Mouse (Mus musculus): ENCODE results near the gene Hoxa3. TPM values are rescaled to one million over a fixed set of nuclear protein-coding genes. Genes with fewer than 3 reads are reported as not detected.

The Hoxa3 gene
- polyA plus RNA-seq, 1 experiment from 2014 or later, result 2.8 TPM

DNA sequence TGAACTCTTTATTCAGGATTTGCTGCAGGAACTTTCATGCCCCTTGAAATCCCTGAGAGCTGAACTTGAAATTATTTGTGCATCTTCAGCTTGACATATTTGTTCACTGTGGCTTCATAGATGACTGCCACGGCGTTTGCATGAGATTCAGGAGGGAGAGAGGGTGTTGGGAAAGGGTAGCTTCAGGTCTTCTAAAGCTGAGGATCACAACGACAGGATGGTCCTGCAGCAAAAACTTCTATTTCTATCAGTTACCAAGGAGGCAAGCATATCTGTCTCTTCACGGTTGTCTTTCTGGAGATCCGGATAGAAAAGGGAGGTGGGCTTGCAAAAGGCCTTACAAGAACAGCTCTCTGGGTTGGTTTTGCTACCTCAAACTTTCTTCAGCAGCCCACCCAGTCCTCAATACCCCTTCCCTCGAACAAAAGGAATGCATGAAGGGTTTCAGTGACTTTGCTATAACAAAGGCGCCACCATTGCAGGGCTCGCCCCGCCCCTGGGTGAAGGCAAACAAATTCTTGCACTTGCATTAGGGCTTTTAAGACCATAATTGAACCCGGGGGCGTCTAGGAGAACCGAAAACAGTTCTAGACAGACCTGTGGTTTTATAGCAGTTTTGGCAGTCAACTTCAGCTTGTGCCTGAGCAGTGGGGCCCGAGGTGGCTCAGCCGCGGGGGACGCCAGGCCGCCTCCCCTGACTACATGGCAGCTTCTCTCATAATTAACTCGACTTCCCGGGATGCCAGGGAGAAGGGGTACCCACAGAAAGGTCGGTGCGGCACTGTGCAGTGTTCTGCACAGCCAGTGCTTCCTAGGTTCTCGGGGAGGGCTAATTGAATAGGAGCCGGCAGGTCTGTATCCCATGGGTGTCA lies 34.9 kb upstream of the Hoxa3 start:
- H3K4me3 ChIP-seq (ENCODE audit: low read depth, low read length), result no peak overlapping the region
- no peak overlapping the region for H3K9ac ChIP-seq (ENCODE audit: low read depth, low read length)
- H3K4me2 ChIP-seq (ENCODE audit: low read depth, low read length), result no peak overlapping the region
- ATAC-seq (ENCODE audit: low read depth) (no peak), DNase-seq (ENCODE audit: low spot score) (no peak)
- H3K9me3 ChIP-seq (ENCODE audit: control insufficient read depth, low read length), result no peaks in the 10 kb centered on the region
- peaks cover 99% of the 10 kb centered on the region for H3K27me3 ChIP-seq (replicated peaks; ENCODE audit: control insufficient read depth, insufficient read depth, low read length)
- no peaks in the 10 kb centered on the region for H3K36me3 ChIP-seq (ENCODE audit: control insufficient read depth, insufficient read depth, low read length)
- 3% methylated on average over 23 of the region's 23 CpGs for WGBS
- no peak overlapping the region for H3K27ac ChIP-seq (replicated peaks; ENCODE audit: low read depth, low read length)
- H3K4me1 ChIP-seq (ENCODE audit: control insufficient read depth, insufficient read depth, low read length), result no peaks in the 10 kb centered on the region

DNA sequence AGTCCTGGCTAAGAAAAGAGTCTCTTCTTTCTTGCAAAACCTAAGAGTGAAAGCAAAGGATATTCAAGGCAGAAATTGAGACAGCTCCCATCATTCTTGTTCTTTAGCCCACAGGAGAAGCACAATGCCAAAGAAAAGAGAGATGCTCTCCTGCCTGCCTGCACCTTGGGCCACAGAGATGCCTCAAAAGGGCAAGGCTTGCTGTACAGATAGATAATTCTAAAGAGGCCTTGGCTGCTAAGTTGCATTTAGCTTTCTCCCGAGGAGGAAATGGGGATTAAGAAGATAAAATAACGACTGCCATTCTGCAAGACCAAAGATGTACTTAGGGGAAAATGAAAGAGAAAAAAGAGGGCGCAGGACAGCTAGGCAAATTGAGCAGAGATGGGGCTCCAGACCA lies 33.8 kb upstream of the Hoxa3 start:
- DNase-seq (ENCODE audit: low spot score) (no peak), ATAC-seq (ENCODE audit: low read depth) (no peak)
- Histone ChIP-seq H3K27me3 (replicated peaks; ENCODE audit: control insufficient read depth, insufficient read depth, low read length) (peaks cover 99% of the 10 kb centered on the region), H3K9ac (ENCODE audit: low read depth, low read length) (no peak overlapping the region), H3K4me2 (ENCODE audit: low read depth, low read length) (no peak overlapping the region), H3K4me3 (ENCODE audit: low read depth, low read length) (no peak overlapping the region), H3K9me3 (ENCODE audit: control insufficient read depth, low read length) (no peaks in the 10 kb centered on the region), H3K27ac (replicated peaks; ENCODE audit: low read depth, low read length) (no peak overlapping the region), H3K4me1 (ENCODE audit: control insufficient read depth, insufficient read depth, low read length) (no peaks in the 10 kb centered on the region), H3K36me3 (ENCODE audit: control insufficient read depth, insufficient read depth, low read length) (no peaks in the 10 kb centered on the region)
- WGBS, result 2% methylated on average over 3 of the region's 3 CpGs

DNA sequence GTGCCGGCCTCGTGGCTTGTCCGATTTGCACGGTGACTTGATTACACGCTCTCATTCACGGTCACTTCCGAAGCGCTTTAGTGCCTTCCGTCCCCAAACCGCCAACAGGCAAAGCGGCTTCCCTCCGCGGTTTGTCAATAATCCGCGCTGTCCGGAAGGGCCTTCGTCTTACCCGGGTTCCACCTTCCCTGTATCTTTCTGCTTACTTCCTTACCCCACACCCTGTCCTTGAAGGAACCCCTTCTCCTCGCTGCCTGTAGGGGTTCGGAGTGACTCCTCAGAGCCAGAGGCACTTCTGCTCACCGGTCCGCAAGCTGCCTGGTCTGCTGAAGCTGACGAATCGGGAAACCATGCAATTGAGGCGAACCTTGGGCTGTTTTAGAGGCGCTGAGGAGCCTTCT lies 33.3 kb upstream of the Hoxa3 start:
- no peak for ATAC-seq (ENCODE audit: low read depth)
- H3K27me3 ChIP-seq (replicated peaks; ENCODE audit: control insufficient read depth, insufficient read depth, low read length), result peaks cover 99% of the 10 kb centered on the region
- H3K27ac ChIP-seq (replicated peaks; ENCODE audit: low read depth, low read length), result no peak overlapping the region
- H3K4me3 ChIP-seq (ENCODE audit: low read depth, low read length), result 0 out of 2 replicates have a peak overlapping the region, but pooled peaks have one; percentile 0
- no peaks in the 10 kb centered on the region for H3K9me3 ChIP-seq (ENCODE audit: control insufficient read depth, low read length)
- WGBS, result under 1% methylated on average over 26 of the region's 26 CpGs
- DNase-seq (ENCODE audit: low spot score), result no peak
- no peak overlapping the region for H3K9ac ChIP-seq (ENCODE audit: low read depth, low read length)
- no peaks in the 10 kb centered on the region for H3K36me3 ChIP-seq (ENCODE audit: control insufficient read depth, insufficient read depth, low read length)
- no peak overlapping the region for H3K4me2 ChIP-seq (ENCODE audit: low read depth, low read length)
- H3K4me1 ChIP-seq (ENCODE audit: control insufficient read depth, insufficient read depth, low read length), result no peaks in the 10 kb centered on the region

DNA sequence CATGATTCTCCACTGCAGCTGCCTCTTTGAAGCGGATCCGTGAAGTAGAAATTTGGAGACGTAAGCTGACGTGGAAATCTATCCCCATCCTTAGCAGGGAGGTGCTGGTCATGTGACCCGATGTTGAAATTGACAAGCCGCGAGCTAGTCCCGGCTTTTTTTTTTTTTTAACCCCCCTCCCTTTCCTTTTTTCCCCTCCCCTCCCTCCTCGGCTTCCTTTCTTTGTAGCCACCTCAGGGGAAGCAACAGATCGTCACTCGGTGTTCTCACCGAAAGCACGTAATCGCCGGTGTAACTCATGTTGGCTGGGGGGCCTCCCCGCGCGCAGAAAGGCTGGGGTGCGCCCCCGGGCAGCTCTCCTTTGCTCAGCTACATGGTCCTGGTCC lies 32.6 kb upstream of the Hoxa3 start, which contains the start of gene Hoxa11:
TSS of gene Hoxa11 (minus strand) at position 54 of the 386 bp plus-strand sequence.
- Histone ChIP-seq H3K4me1 (ENCODE audit: control insufficient read depth, insufficient read depth, low read length) (no peaks in the 10 kb centered on the region), H3K36me3 (ENCODE audit: control insufficient read depth, insufficient read depth, low read length) (no peaks in the 10 kb centered on the region), H3K27me3 (replicated peaks; ENCODE audit: control insufficient read depth, insufficient read depth, low read length) (peaks cover 99% of the 10 kb centered on the region), H3K9me3 (ENCODE audit: control insufficient read depth, low read length) (no peaks in the 10 kb centered on the region), H3K4me3 (ENCODE audit: low read depth, low read length) (peak within 1 kb of the TSS; percentile 5; the same call in 1 of the 2 replicates), H3K27ac (replicated peaks; ENCODE audit: low read depth, low read length) (no peak within 1 kb of the TSS), H3K9ac (ENCODE audit: low read depth, low read length) (no peak within 1 kb of the TSS), H3K4me2 (ENCODE audit: low read depth, low read length) (0 out of 2 replicates have a peak within 1 kb of the TSS, but pooled peaks have one; percentile 6)
- ATAC-seq (ENCODE audit: low read depth), result no peak
- WGBS, result under 1% methylated on average over 20 of the region's 20 CpGs
- no peak for DNase-seq (ENCODE audit: low spot score)

DNA sequence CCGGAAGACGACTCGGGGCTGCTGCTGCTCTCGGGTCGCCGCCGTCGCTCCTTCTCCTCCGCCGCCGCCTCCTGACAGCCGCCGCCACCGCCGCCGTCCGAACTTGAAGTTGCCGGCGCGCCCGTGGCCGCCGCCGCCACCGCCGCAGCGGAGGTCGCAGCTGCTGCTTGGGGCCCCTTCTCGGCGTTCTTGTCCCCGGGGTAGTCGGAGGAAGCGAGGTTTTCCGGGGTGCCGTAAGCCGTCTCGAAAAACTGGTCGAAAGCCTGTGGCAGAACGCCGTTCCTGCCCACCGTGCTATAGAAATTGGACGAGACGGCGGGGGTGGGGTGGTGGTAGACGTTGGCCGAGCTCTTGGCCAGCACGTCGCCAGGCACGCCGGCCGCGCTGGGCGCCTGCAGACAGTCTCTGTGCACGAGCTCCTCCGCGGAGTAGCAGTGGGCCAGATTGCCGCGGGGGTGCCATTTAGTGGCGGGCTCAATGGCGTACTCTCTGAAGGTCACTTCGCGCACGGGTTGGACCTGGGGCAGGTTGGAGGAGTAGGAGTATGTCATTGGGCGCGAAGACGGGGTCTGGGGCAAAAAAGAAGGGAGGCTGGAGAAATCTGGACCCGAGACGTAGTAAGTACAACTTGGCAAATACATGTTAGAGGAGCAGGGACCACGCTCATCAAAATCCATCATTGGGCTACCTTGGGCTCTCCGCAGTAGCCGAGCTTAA lies 32.1 kb upstream of the Hoxa3 start:
- DNase-seq (ENCODE audit: low spot score) (no peak), ATAC-seq (ENCODE audit: low read depth) (no peak)
- H3K4me1 ChIP-seq (ENCODE audit: control insufficient read depth, insufficient read depth, low read length), result no peaks in the 10 kb centered on the region
- 0 out of 2 replicates have a peak overlapping the region, but pooled peaks have one; percentile 6 for H3K4me2 ChIP-seq (ENCODE audit: low read depth, low read length)
- peaks cover 100% of the 10 kb centered on the region for H3K27me3 ChIP-seq (replicated peaks; ENCODE audit: control insufficient read depth, insufficient read depth, low read length)
- H3K27ac ChIP-seq (replicated peaks; ENCODE audit: low read depth, low read length), result no peak overlapping the region
- under 1% methylated on average over 58 of the region's 71 CpGs for WGBS
- H3K36me3 ChIP-seq (ENCODE audit: control insufficient read depth, insufficient read depth, low read length), result no peaks in the 10 kb centered on the region
- no peaks in the 10 kb centered on the region for H3K9me3 ChIP-seq (ENCODE audit: control insufficient read depth, low read length)
- H3K4me3 ChIP-seq (ENCODE audit: low read depth, low read length), result peak overlapping the region; percentile 5; the same call in 1 of the 2 replicates
- no peak overlapping the region for H3K9ac ChIP-seq (ENCODE audit: low read depth, low read length)

DNA sequence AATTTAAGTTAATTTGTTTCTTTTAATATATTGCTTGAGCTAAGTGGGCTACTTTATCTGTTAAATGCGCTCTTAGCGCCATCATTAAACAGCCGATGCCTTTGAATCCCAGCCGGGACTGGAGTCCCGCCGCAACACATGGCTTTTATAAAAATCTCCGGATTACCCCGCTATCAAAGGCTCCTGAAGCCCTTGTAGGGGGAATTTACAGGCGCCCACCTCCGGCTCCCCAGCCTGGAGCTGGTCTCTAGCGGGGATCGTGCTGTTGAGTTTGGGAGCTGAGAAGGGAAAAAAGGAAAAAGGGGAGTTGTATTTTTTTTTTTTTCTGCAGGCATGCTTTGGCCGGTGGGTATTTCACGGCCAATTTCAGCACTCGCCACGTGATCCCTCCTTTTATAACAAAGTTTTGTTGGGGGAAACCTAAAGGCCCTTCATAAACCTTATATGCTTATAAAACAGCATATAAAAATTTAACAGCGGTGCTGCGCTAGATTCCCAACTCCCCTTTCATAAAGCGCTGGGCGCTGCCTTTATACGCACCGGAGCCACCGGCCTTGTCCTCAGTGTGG lies 31.4 kb upstream of the Hoxa3 start:
- Histone ChIP-seq H3K27ac (replicated peaks; ENCODE audit: low read depth, low read length) (no peak overlapping the region), H3K9me3 (ENCODE audit: control insufficient read depth, low read length) (no peaks in the 10 kb centered on the region), H3K4me2 (ENCODE audit: low read depth, low read length) (no peak overlapping the region), H3K4me3 (ENCODE audit: low read depth, low read length) (peak overlapping the region; percentile 5; the same call in 1 of the 2 replicates), H3K36me3 (ENCODE audit: control insufficient read depth, insufficient read depth, low read length) (no peaks in the 10 kb centered on the region), H3K9ac (ENCODE audit: low read depth, low read length) (no peak overlapping the region), H3K4me1 (ENCODE audit: control insufficient read depth, insufficient read depth, low read length) (no peaks in the 10 kb centered on the region), H3K27me3 (replicated peaks; ENCODE audit: control insufficient read depth, insufficient read depth, low read length) (peaks cover 100% of the 10 kb centered on the region)
- no peak for DNase-seq (ENCODE audit: low spot score)
- ATAC-seq (ENCODE audit: low read depth), result no peak
- under 1% methylated on average over 23 of the region's 23 CpGs for WGBS

DNA sequence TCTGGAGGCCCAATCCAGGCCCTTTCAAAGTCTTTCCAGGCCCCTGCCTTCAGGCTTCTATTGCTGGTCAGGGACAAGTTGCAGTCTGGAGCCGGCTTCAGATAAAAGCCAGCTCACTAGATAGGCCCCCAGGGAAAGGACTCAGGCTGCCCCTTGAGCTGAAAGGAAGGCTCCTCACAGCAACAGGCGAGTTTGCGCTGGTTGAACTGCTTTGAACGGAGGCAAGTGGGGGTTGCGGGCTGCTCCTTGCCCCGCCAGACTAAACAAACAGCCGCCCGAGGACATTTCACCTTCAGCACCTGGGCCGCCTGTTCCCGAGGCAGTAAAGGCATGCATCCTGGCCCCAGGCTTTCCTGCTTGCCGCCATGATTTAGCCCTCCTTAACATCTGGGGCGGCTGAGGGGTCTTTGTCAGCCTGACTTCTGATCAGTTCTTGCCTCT lies 30.6 kb upstream of the Hoxa3 start:
- H3K27ac ChIP-seq (replicated peaks; ENCODE audit: low read depth, low read length), result no peak overlapping the region
- WGBS, result under 1% methylated on average over 12 of the region's 12 CpGs
- ATAC-seq (ENCODE audit: low read depth) (no peak), DNase-seq (ENCODE audit: low spot score) (no peak)
- no peaks in the 10 kb centered on the region for H3K9me3 ChIP-seq (ENCODE audit: control insufficient read depth, low read length)
- H3K9ac ChIP-seq (ENCODE audit: low read depth, low read length), result no peak overlapping the region
- no peak overlapping the region for H3K4me3 ChIP-seq (ENCODE audit: low read depth, low read length)
- H3K4me1 ChIP-seq (ENCODE audit: control insufficient read depth, insufficient read depth, low read length), result no peaks in the 10 kb centered on the region
- H3K36me3 ChIP-seq (ENCODE audit: control insufficient read depth, insufficient read depth, low read length), result no peaks in the 10 kb centered on the region
- H3K4me2 ChIP-seq (ENCODE audit: low read depth, low read length), result no peak overlapping the region
- peaks cover 98% of the 10 kb centered on the region for H3K27me3 ChIP-seq (replicated peaks; ENCODE audit: control insufficient read depth, insufficient read depth, low read length)

DNA sequence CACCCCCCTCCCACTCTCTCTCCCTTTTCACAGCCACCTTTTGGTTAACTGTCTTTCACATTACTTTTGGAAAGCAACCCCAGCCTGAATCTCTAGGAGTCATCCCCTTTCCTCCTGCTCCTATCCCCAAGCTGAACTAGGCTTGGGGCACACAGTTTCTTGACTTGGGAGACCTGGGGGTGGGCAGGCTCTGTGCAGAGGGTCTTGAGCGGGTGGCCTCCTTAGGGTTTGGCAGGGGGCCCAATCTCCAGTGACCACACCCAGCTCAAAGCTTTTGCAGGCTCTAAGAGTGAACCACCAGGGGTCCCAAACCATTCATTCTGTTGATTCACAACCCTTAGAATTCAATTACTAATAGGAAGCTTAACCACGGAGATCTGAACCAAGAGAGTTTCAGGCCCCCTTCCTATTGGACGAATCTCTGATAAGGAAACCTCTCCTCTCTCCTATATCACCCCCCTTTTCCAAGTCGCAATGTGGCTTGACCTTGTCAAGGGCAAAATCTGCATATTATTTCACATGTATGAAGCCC lies 29.7 kb upstream of the Hoxa3 start:
- ATAC-seq (ENCODE audit: low read depth), result no peak
- H3K4me1 ChIP-seq (ENCODE audit: control insufficient read depth, insufficient read depth, low read length), result no peaks in the 10 kb centered on the region
- no peak overlapping the region for H3K4me3 ChIP-seq (ENCODE audit: low read depth, low read length)
- no peak for DNase-seq (ENCODE audit: low spot score)
- H3K36me3 ChIP-seq (ENCODE audit: control insufficient read depth, insufficient read depth, low read length), result no peaks in the 10 kb centered on the region
- H3K9ac ChIP-seq (ENCODE audit: low read depth, low read length), result no peak overlapping the region
- H3K27me3 ChIP-seq (replicated peaks; ENCODE audit: control insufficient read depth, insufficient read depth, low read length), result peaks cover 98% of the 10 kb centered on the region
- 3% methylated on average over 4 of the region's 4 CpGs for whole genome bisulfite sequencing
- no peaks in the 10 kb centered on the region for H3K9me3 ChIP-seq (ENCODE audit: control insufficient read depth, low read length)
- H3K4me2 ChIP-seq (ENCODE audit: low read depth, low read length), result no peak overlapping the region
- H3K27ac ChIP-seq (replicated peaks; ENCODE audit: low read depth, low read length), result no peak overlapping the region
